Mouse (Mus musculus): ENCODE results near the gene Nlgn1. TPM values are rescaled to one million over a fixed set of nuclear protein-coding genes. Genes with fewer than 3 reads are reported as not detected.

The Nlgn1 gene
- polyA plus RNA-seq, 1 experiment from 2014 or later = 0.24 TPM

DNA sequence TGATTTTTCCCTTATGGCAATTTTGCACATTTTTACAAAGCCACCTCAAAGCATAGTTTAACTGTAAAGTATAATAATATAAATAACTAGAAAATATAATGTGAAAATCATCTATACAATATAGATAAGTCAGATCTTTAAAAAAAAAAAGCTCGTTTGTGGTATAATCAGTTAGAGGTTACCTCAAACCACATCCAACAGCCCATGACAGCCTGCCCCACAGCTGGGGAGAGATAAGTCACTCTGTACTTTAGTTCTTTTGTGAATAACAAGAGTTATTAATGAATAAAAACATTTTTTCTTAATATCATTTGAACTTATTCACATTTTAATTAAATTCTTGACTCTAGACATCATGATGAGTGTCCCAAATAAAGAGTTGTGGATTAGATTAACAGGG lies 130.8 kb downstream of the Nlgn1 start:
- Histone ChIP-seq H3K9me3 (replicated peaks) (no peaks in the 10 kb centered on the region), H3K9ac (no peak overlapping the region), H3K4me3 (no peak overlapping the region), H3K27me3 (replicated peaks) (no peaks in the 10 kb centered on the region), H3K4me1 (replicated peaks) (no peaks in the 10 kb centered on the region), H3K36me3 (no peaks in the 10 kb centered on the region), H3K4me2 (no peak overlapping the region), H3K27ac (ENCODE audit: poor library complexity, severe bottlenecking) (no peak overlapping the region)
- WGBS = 44% methylated on average over 1 of the region's 1 CpGs
- no peak for ATAC-seq (ENCODE audit: insufficient number of reproducible peaks, low FRiP score)

DNA sequence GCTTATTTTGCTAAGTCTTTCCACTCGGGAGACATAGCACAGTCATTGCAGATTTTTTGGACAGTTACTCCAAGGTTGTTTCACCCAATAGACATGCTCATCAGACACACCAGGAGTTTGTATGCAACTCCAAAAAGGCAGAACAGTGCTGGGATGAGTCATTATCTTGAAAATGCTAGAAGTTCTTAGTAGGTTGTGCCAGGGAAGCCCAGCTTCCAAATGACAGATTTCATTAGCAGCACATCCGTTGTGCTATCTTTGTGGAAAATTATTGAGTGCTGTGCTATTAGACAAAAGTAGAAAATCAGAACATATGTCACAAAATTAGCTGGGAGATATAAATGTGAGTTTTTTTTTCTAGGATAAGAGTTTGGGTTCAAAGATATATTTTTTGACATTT lies 137.3 kb downstream of the Nlgn1 start:
- 62% methylated on average over 2 of the region's 2 CpGs for WGBS
- Histone ChIP-seq H3K9ac (no peak overlapping the region), H3K27ac (ENCODE audit: poor library complexity, severe bottlenecking) (no peak overlapping the region), H3K4me3 (no peak overlapping the region), H3K36me3 (no peaks in the 10 kb centered on the region), H3K9me3 (replicated peaks) (no peaks in the 10 kb centered on the region), H3K4me1 (replicated peaks) (no peaks in the 10 kb centered on the region), H3K27me3 (replicated peaks) (no peaks in the 10 kb centered on the region), H3K4me2 (no peak overlapping the region)
- no peak for ATAC-seq (ENCODE audit: insufficient number of reproducible peaks, low FRiP score)

DNA sequence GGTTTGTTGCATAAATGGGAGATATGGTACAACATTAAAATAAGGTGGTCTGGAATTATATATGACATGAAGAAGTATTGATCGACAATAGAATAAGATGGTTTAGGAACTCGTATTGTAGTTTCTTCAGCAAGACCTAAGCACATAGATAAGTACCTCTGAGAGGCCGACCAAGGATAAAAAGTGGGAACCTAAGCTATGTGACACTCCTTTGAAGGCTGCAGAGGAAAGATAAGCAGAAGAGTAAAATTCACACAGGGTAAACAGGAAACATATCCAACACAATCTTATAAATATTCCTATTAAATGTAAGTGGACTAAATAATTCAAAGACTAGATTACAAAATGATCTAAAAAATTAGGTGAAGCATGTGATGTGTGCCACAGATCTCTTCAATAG lies 151.2 kb downstream of the Nlgn1 start:
- no peaks in the 10 kb centered on the region for H3K27me3 ChIP-seq (replicated peaks)
- H3K27ac ChIP-seq (ENCODE audit: poor library complexity, severe bottlenecking) = no peak overlapping the region
- H3K36me3 ChIP-seq = no peaks in the 10 kb centered on the region
- no peak overlapping the region for H3K4me2 ChIP-seq
- no peak overlapping the region for H3K9ac ChIP-seq
- no peaks in the 10 kb centered on the region for H3K9me3 ChIP-seq (replicated peaks)
- H3K4me1 ChIP-seq (replicated peaks) = no peaks in the 10 kb centered on the region
- H3K4me3 ChIP-seq = no peak overlapping the region
- no peak for ATAC-seq (ENCODE audit: insufficient number of reproducible peaks, low FRiP score)
- 79% methylated on average over 3 of the region's 3 CpGs for WGBS

GRCm38 (mm10) chr3:26175371-26175770 lies 156.9 kb downstream of the Nlgn1 start:
- Histone ChIP-seq H3K4me3 (no peak overlapping the region), H3K4me1 (replicated peaks) (no peaks in the 10 kb centered on the region), H3K27me3 (replicated peaks) (no peaks in the 10 kb centered on the region), H3K9ac (no peak overlapping the region), H3K27ac (ENCODE audit: poor library complexity, severe bottlenecking) (no peak overlapping the region), H3K36me3 (no peaks in the 10 kb centered on the region), H3K4me2 (no peak overlapping the region), H3K9me3 (replicated peaks) (no peaks in the 10 kb centered on the region)
- no peak for ATAC-seq (ENCODE audit: insufficient number of reproducible peaks, low FRiP score)
- 91% methylated on average over 4 of the region's 4 CpGs for WGBS

DNA sequence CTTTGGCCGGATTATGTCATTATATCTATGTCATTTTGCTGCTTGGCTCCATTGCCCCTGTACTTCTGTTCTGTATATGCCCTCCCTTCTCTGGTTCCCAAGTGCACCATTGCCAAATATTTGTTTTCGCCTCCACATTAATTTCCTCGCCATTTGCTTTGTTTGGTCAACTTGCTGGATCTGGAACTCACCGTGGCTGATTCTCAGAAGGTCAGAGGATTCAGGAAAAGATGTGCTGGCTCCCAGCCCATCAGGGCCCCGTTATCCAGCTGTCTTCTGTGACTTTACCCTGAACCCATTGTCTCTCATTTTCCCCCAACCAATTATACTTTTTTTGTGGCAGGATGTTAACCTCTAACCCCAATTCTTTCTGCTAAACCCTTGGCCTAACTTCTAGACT lies 158.0 kb downstream of the Nlgn1 start:
- Histone ChIP-seq H3K4me2 (no peak overlapping the region), H3K27me3 (replicated peaks) (no peaks in the 10 kb centered on the region), H3K4me3 (no peak overlapping the region), H3K36me3 (no peaks in the 10 kb centered on the region), H3K9me3 (replicated peaks) (no peaks in the 10 kb centered on the region), H3K27ac (ENCODE audit: poor library complexity, severe bottlenecking) (no peak overlapping the region), H3K9ac (no peak overlapping the region), H3K4me1 (replicated peaks) (no peaks in the 10 kb centered on the region)
- ATAC-seq (ENCODE audit: insufficient number of reproducible peaks, low FRiP score) = no peak
- WGBS = 63% methylated on average over 5 of the region's 5 CpGs

GRCm38 (mm10) chr3:26173613-26174012 lies 158.6 kb downstream of the Nlgn1 start:
- H3K4me3 ChIP-seq = no peak overlapping the region
- H3K27ac ChIP-seq (ENCODE audit: poor library complexity, severe bottlenecking) = no peak overlapping the region
- 68% methylated on average over 3 of the region's 3 CpGs for WGBS
- no peak overlapping the region for H3K9ac ChIP-seq
- H3K36me3 ChIP-seq = no peaks in the 10 kb centered on the region
- no peaks in the 10 kb centered on the region for H3K9me3 ChIP-seq (replicated peaks)
- ATAC-seq (ENCODE audit: insufficient number of reproducible peaks, low FRiP score) = no peak
- H3K27me3 ChIP-seq (replicated peaks) = no peaks in the 10 kb centered on the region
- H3K4me2 ChIP-seq = no peak overlapping the region
- H3K4me1 ChIP-seq (replicated peaks) = no peaks in the 10 kb centered on the region

- Histone ChIP-seq H3K9ac (no peak overlapping the region), H3K27ac (ENCODE audit: poor library complexity, severe bottlenecking) (no peak overlapping the region), H3K4me1 (replicated peaks) (no peaks in the 10 kb centered on the region), H3K27me3 (replicated peaks) (no peaks in the 10 kb centered on the region), H3K36me3 (no peaks in the 10 kb centered on the region), H3K9me3 (replicated peaks) (no peaks in the 10 kb centered on the region), H3K4me2 (no peak overlapping the region), H3K4me3 (no peak overlapping the region)
- ATAC-seq (ENCODE audit: insufficient number of reproducible peaks, low FRiP score) = no peak
- 81% methylated on average over 8 of the region's 8 CpGs for WGBS
Observed at GRCm38 (mm10) chr3:26166711-26167110, 165.5 kb downstream of the Nlgn1 start.

DNA sequence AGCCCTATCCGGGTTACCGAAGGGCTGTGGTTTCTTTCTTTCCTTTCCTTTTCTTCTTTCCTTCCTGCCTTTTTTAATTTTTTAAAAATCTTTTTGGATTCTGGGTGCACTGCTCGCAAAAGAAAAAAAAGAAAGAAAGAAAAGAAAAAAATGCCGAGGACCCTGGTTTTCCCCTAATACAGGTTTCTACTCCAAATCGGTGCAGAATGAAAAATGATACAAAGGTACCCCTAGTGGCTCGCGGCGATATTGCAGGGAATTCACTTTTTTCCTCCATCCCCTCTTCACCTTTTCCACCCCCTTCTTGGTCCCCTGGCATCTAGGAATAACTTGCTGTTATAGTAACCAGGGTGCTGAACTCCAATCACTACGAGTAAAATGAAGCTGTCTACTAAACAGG lies 178.5 kb downstream of the Nlgn1 start:
- peak overlapping the region; percentile 60 for H3K4me3 ChIP-seq
- WGBS = 3% methylated on average over 9 of the region's 9 CpGs
- no peak for ATAC-seq (ENCODE audit: insufficient number of reproducible peaks, low FRiP score)
- H3K27ac ChIP-seq (ENCODE audit: poor library complexity, severe bottlenecking) = no peak overlapping the region
- 0 out of 2 replicates have a peak overlapping the region, but pooled peaks have one; percentile 42 for H3K9ac ChIP-seq
- 0 out of 2 replicates have a peak, but pooled peaks cover 8% of the 10 kb centered on the region for H3K4me1 ChIP-seq (replicated peaks)
- peak overlapping the region; percentile 97 for H3K4me2 ChIP-seq
- no peaks in the 10 kb centered on the region for H3K27me3 ChIP-seq (replicated peaks)
- H3K36me3 ChIP-seq = no peaks in the 10 kb centered on the region
- no peaks in the 10 kb centered on the region for H3K9me3 ChIP-seq (replicated peaks)

- Histone ChIP-seq H3K27ac (ENCODE audit: poor library complexity, severe bottlenecking) (no peak overlapping the region), H3K4me3 (peak overlapping the region; percentile 60), H3K27me3 (replicated peaks) (no peaks in the 10 kb centered on the region), H3K9ac (peak overlapping the region; percentile 55), H3K4me2 (peak overlapping the region; percentile 97), H3K9me3 (replicated peaks) (no peaks in the 10 kb centered on the region), H3K4me1 (replicated peaks) (0 out of 2 replicates have a peak, but pooled peaks cover 8% of the 10 kb centered on the region), H3K36me3 (no peaks in the 10 kb centered on the region)
- no peak for ATAC-seq (ENCODE audit: insufficient number of reproducible peaks, low FRiP score)
- 2% methylated on average over 31 of the region's 31 CpGs for WGBS
Observed at GRCm38 (mm10) chr3:26153036-26153741, 179.1 kb downstream of the Nlgn1 start.

DNA sequence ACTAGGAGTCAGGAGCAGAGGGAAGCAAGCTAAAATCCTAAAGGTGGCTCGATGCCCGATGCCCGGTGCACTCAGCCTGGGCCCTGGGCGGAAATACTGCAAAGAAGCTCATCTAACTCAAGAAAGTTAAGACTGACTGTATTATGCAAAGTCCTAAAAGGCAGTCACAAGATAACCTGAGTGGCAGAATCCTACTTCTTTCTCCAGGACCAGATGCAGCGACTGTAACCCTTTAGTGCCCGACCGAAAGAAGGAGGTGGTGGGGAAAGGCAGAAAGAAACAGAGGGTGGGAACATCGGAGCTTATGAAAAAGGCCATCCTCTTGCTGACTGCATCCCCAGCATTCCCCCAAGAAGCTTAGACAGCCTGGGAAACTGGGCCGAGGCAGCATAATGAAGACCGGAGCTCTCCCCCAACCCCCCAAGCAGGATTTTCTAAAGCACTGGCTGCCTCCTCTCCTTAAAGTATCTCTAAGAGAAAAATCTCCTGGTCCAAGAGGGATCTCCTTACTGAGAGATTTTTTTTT lies 179.7 kb downstream of the Nlgn1 start:
- Histone ChIP-seq H3K9ac (peak overlapping the region; percentile 55), H3K4me1 (replicated peaks) (0 out of 2 replicates have a peak, but pooled peaks cover 8% of the 10 kb centered on the region), H3K27ac (ENCODE audit: poor library complexity, severe bottlenecking) (no peak overlapping the region), H3K27me3 (replicated peaks) (no peaks in the 10 kb centered on the region), H3K4me2 (peak overlapping the region; percentile 97), H3K4me3 (peak overlapping the region; percentile 60), H3K36me3 (no peaks in the 10 kb centered on the region), H3K9me3 (replicated peaks) (no peaks in the 10 kb centered on the region)
- ATAC-seq (ENCODE audit: insufficient number of reproducible peaks, low FRiP score) = no peak
- WGBS = 4% methylated on average over 10 of the region's 10 CpGs

- H3K9ac ChIP-seq = no peak overlapping the region
- no peaks in the 10 kb centered on the region for H3K27me3 ChIP-seq (replicated peaks)
- 33% methylated on average over 6 of the region's 6 CpGs for WGBS
- H3K36me3 ChIP-seq = no peaks in the 10 kb centered on the region
- no peak overlapping the region for H3K4me3 ChIP-seq
- no peak for ATAC-seq (ENCODE audit: insufficient number of reproducible peaks, low FRiP score)
- no peaks in the 10 kb centered on the region for H3K9me3 ChIP-seq (replicated peaks)
- no peak overlapping the region for H3K4me2 ChIP-seq
- 0 out of 2 replicates have a peak, but pooled peaks cover 8% of the 10 kb centered on the region for H3K4me1 ChIP-seq (replicated peaks)
- H3K27ac ChIP-seq (ENCODE audit: poor library complexity, severe bottlenecking) = no peak overlapping the region
Observed at GRCm38 (mm10) chr3:26151351-26152020, 180.8 kb downstream of the Nlgn1 start.
